Mouse (Mus musculus) stomach, postnatal 0 days (tissue): ENCODE measurements around the gene Abcb4.

Experiments used
- CTCF ChIP-seq: IDR thresholded peaks from 2 replicates; pipeline ENCODE4 v1.5.1; 2016; ENCODE audit warnings: antibody characterized with exemption, low read depth, mild to moderate bottlenecking, moderate library complexity
- EP300 ChIP-seq: optimal IDR thresholded peaks from 2 replicates; pipeline ENCODE3; 2016; ENCODE audit warnings: antibody characterized with exemption

DNA sequence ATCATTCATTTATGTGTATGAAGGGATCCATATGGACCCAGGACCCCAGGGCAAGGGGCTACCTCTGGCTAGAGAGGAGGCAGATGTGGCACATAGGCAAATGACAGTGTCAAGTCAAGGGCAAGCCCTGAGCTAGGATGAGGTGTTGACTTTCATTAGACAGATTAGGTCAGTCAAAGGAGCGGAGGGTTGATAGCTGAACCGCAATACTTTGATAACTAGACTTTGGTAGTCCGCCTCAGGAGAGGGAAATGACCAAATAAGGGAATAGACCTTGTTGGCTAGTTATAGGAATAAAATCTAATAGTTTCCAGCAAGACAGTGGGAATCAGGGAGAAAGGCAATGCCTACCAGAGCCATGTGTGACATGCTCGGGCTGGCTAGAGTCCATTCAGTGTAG, 105.6 kb downstream of the Abcb4 start:
- TF ChIP-seq CTCF (no peak), EP300 (no peak)
